Mouse (Mus musculus): Measurements from ENCODE around the gene Arid5b. TPM values are rescaled to one million over a fixed set of nuclear protein-coding genes. Genes with fewer than 3 reads are reported as not detected.

The Arid5b gene
- polyA plus RNA-seq, 1 experiment from 2014 or later, result 27.5 TPM

DNA sequence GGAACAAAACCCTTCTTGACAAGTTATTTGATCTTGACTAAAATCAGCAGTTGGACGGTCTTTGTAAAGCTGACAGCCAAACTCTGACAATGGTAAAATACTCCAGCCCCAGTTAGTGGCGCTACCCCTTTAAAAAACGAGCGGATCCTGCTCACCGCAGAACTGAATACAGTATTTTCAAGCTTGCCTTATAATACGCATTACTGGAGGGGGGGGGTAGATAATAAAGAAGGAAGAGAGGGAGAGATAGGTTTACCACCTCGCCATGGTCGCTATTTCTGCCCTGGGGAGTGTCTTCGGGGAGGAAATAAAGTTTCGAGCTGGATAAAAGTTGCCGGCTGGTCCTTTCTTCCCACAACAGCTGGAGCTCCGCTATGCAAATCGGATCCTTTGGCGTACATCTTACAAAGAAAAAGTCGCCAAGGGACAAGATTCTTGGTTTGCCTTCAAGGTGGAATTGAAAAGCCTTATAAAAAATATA lies 829 bp downstream of the Arid5b start:
- Histone ChIP-seq H3K36me3 (replicated peaks; ENCODE audit: control insufficient read depth, insufficient read depth, low read depth, low read length) (no peaks in the 10 kb centered on the region), H3K27me3 (ENCODE audit: control insufficient read depth, insufficient read depth, low read length) (no peaks in the 10 kb centered on the region), H3K9ac (replicated peaks; ENCODE audit: low read length) (peak overlapping the region; percentile 61), H3K27ac (replicated peaks; ENCODE audit: low read depth, low read length) (peak overlapping the region; percentile 68), H3K4me2 (ENCODE audit: low read depth, low read length) (peak overlapping the region; percentile 90), H3K4me3 (ENCODE audit: low read depth, low read length) (peak overlapping the region; percentile 70), H3K4me1 (ENCODE audit: control insufficient read depth, insufficient read depth, low read length) (no peaks in the 10 kb centered on the region), H3K9me3 (replicated peaks; ENCODE audit: control insufficient read depth, low read length) (no peaks in the 10 kb centered on the region)
- ATAC-seq (replicated peaks; ENCODE audit: insufficient number of reproducible peaks, low FRiP score, low TSS enrichment, low read depth), result no peak
- peak; percentile 74 for DNase-seq (ENCODE audit: low spot score)
- WGBS, result 0% methylated on average over 15 of the region's 15 CpGs

DNA sequence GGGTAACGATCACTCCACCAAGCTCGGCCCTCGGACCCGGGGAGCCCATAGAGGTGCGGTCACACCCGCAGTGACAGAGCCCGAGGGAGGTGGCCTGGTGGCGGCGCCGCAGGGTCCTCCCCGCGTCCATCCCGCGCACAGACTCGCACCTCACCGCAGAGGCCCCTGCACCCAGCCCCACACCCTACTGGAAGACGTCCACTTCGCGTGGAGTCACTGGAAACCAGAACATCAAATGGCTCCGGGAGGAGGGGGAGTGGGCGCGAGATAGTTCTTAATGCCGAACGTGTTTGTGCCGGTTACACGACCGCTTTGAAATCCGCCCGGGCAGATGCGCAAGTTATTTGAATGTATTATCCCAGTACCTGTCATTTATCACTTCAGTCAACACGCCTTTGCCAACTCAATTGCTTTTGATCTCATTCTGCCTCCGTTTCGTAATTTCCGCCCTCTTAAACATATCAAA lies 1.5 kb downstream of the Arid5b start:
- DNase-seq (ENCODE audit: low spot score), result peak; percentile 60

DNA sequence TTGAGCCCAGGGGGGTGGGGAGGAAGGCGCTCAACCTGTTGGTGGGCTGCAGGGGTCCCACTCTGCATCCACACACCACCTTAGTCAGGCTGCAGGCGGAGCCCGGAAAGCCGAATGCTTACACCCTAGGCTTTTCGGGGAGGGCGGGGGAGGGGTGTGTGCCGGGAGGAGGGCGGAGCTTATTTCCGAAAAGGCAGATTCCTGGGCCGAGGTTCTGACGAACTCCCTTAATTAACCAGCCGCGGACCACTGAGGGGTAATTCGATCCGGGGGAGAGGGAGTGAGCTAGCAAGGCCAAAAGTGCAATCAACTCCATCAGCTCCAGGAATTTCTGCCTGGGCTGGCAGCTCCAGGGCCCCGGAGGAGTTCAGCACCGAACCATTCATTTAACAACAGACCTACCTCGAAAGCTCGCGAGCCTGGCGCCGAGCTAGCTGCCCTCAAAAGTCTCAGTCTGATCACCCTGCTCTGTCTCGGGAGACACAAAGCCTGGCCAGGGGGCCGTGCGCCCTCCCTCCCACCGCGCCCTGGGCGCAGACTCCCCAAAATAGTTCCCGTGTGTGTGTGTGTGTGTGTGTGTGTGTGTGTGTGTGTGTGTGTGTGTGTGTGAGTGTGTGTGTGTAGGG lies 2.1 kb downstream of the Arid5b start:
- Histone ChIP-seq H3K4me3 (ENCODE audit: low read depth, low read length) (peak overlapping the region; percentile 70), H3K9me3 (replicated peaks; ENCODE audit: control insufficient read depth, low read length) (no peaks in the 10 kb centered on the region), H3K27me3 (ENCODE audit: control insufficient read depth, insufficient read depth, low read length) (no peaks in the 10 kb centered on the region), H3K9ac (replicated peaks; ENCODE audit: low read length) (peak overlapping the region; percentile 72), H3K4me1 (ENCODE audit: control insufficient read depth, insufficient read depth, low read length) (no peaks in the 10 kb centered on the region), H3K4me2 (ENCODE audit: low read depth, low read length) (peak overlapping the region; percentile 90), H3K36me3 (replicated peaks; ENCODE audit: control insufficient read depth, insufficient read depth, low read depth, low read length) (no peaks in the 10 kb centered on the region), H3K27ac (replicated peaks; ENCODE audit: low read depth, low read length) (peak overlapping the region; percentile 85)
- DNase-seq (ENCODE audit: low spot score), result peak; percentile 90
- under 1% methylated on average over 28 of the region's 29 CpGs for WGBS
- ATAC-seq (replicated peaks; ENCODE audit: insufficient number of reproducible peaks, low FRiP score, low TSS enrichment, low read depth), result peak; percentile 83

More for the DNA sequence above, 1.5 kb downstream of the Arid5b start:
- peak; percentile 49 for ATAC-seq (replicated peaks; ENCODE audit: insufficient number of reproducible peaks, low FRiP score, low TSS enrichment, low read depth)
- peak overlapping the region; percentile 85 for H3K27ac ChIP-seq (replicated peaks; ENCODE audit: low read depth, low read length)
- H3K9me3 ChIP-seq (replicated peaks; ENCODE audit: control insufficient read depth, low read length), result no peaks in the 10 kb centered on the region
- H3K4me2 ChIP-seq (ENCODE audit: low read depth, low read length), result peak overlapping the region; percentile 90
- H3K27me3 ChIP-seq (ENCODE audit: control insufficient read depth, insufficient read depth, low read length), result no peaks in the 10 kb centered on the region
- H3K4me1 ChIP-seq (ENCODE audit: control insufficient read depth, insufficient read depth, low read length), result no peaks in the 10 kb centered on the region
- peak overlapping the region; percentile 72 for H3K9ac ChIP-seq (replicated peaks; ENCODE audit: low read length)
- H3K36me3 ChIP-seq (replicated peaks; ENCODE audit: control insufficient read depth, insufficient read depth, low read depth, low read length), result no peaks in the 10 kb centered on the region
- peak overlapping the region; percentile 70 for H3K4me3 ChIP-seq (ENCODE audit: low read depth, low read length)
- under 1% methylated on average over 33 of the region's 34 CpGs for WGBS

DNA sequence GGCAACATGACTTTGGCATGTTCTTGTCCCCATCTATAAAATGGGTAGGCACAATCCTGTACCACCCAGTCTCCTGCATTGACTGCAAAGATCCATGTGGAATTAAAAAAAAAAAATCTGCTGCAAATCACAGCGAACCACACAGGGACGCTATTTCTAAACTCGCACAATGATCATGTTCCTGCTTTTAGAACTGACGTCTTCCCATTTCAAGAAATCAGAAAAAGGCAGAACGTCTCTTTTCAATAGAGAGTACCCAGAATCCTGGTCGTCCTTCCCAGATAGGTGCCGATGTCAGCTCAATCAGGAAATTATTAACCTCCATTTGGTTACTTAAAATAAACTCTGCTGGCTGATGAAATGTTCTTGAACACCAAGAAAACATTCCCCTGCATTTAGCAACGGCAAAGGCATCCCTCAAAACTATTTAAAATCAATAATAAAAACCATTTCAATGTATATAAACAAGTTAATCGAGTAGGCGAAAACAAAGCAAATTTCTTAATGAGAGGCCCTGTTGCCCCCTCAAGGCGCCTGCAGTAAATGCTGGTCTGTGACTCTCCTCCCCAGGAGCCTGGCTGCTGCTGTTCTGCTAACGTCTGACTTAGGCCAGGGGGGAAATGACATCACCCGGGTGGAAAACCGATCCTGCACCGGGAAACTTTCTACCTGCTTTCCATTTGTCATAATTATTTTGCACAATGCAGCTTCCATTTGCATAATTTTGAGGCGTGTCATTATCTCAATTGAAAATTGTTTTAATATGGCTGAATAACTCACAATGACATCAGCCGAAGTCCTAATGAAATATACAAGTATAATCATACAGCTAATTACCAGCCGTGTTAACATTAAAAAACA lies 3.4 kb downstream of the Arid5b start:
- WGBS, result 17% methylated on average over 18 of the region's 18 CpGs
- Histone ChIP-seq H3K9me3 (replicated peaks; ENCODE audit: control insufficient read depth, low read length) (no peaks in the 10 kb centered on the region), H3K9ac (replicated peaks; ENCODE audit: low read length) (no peak overlapping the region), H3K27me3 (ENCODE audit: control insufficient read depth, insufficient read depth, low read length) (no peaks in the 10 kb centered on the region), H3K27ac (replicated peaks; ENCODE audit: low read depth, low read length) (peak overlapping the region; percentile 85; the same call in 1 of the 2 replicates), H3K36me3 (replicated peaks; ENCODE audit: control insufficient read depth, insufficient read depth, low read depth, low read length) (no peaks in the 10 kb centered on the region), H3K4me2 (ENCODE audit: low read depth, low read length) (peak overlapping the region; percentile 11), H3K4me1 (ENCODE audit: control insufficient read depth, insufficient read depth, low read length) (no peaks in the 10 kb centered on the region), H3K4me3 (ENCODE audit: low read depth, low read length) (no peak overlapping the region)
- DNase-seq (ENCODE audit: low spot score), result peak; percentile 69
- ATAC-seq (replicated peaks; ENCODE audit: insufficient number of reproducible peaks, low FRiP score, low TSS enrichment, low read depth), result no peak

DNA sequence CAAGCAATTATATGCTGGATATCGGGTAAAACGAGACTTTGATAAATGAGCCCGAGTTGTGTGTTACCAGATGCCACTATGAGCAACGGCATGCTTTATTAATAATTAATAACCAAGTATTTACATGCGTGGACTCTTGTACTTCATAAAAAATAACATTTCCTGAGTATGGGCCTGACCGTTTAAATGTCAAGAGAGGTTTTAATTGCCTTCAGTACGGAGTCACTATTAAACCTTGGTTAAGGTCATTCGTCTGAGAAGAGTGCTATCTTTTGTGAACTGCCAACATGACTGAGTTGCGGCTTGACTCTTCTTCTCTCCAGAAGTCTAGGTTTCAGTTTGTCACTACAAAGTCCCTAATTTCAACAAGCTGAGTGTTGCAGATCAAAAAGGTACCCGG lies 8.8 kb downstream of the Arid5b start:
- ATAC-seq (replicated peaks; ENCODE audit: insufficient number of reproducible peaks, low FRiP score, low TSS enrichment, low read depth), result no peak

DNA sequence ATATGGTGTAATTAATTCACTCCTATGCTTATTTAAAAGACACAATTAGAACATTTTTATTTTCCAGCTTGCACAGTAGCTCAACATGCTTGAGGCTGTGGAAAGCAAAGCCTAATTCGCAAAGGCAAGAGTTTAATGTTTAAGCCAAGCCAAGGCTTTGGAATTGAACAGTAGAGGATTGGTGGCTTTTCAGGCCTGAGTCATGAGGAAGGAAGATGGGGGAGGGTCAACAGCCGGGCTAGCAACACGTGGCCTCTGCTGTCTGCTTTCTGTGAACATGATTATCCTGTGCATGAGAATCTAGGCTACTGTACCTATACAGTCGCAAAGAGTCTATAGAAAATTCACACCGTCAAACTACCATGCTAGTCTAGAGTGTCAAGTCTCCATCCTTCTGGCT lies 9.9 kb downstream of the Arid5b start:
- ATAC-seq (replicated peaks; ENCODE audit: insufficient number of reproducible peaks, low FRiP score, low TSS enrichment, low read depth) (no peak), DNase-seq (ENCODE audit: low spot score) (no peak)
- Histone ChIP-seq H3K9me3 (replicated peaks; ENCODE audit: control insufficient read depth, low read length) (no peaks in the 10 kb centered on the region), H3K36me3 (replicated peaks; ENCODE audit: control insufficient read depth, insufficient read depth, low read depth, low read length) (no peaks in the 10 kb centered on the region), H3K4me3 (ENCODE audit: low read depth, low read length) (no peak overlapping the region), H3K27ac (replicated peaks; ENCODE audit: low read depth, low read length) (no peak overlapping the region), H3K4me1 (ENCODE audit: control insufficient read depth, insufficient read depth, low read length) (no peaks in the 10 kb centered on the region), H3K9ac (replicated peaks; ENCODE audit: low read length) (no peak overlapping the region), H3K4me2 (ENCODE audit: low read depth, low read length) (no peak overlapping the region), H3K27me3 (ENCODE audit: control insufficient read depth, insufficient read depth, low read length) (no peaks in the 10 kb centered on the region)
- 73% methylated on average over 5 of the region's 5 CpGs for WGBS

More for the DNA sequence above, 8.8 kb downstream of the Arid5b start:
- no peak for DNase-seq (ENCODE audit: low spot score)
- WGBS, result 94% methylated on average over 10 of the region's 10 CpGs
- Histone ChIP-seq H3K36me3 (replicated peaks; ENCODE audit: control insufficient read depth, insufficient read depth, low read depth, low read length) (no peaks in the 10 kb centered on the region), H3K27ac (replicated peaks; ENCODE audit: low read depth, low read length) (no peak overlapping the region), H3K4me2 (ENCODE audit: low read depth, low read length) (no peak overlapping the region), H3K27me3 (ENCODE audit: control insufficient read depth, insufficient read depth, low read length) (no peaks in the 10 kb centered on the region), H3K4me3 (ENCODE audit: low read depth, low read length) (no peak overlapping the region), H3K9ac (replicated peaks; ENCODE audit: low read length) (no peak overlapping the region), H3K4me1 (ENCODE audit: control insufficient read depth, insufficient read depth, low read length) (no peaks in the 10 kb centered on the region), H3K9me3 (replicated peaks; ENCODE audit: control insufficient read depth, low read length) (no peaks in the 10 kb centered on the region)

DNA sequence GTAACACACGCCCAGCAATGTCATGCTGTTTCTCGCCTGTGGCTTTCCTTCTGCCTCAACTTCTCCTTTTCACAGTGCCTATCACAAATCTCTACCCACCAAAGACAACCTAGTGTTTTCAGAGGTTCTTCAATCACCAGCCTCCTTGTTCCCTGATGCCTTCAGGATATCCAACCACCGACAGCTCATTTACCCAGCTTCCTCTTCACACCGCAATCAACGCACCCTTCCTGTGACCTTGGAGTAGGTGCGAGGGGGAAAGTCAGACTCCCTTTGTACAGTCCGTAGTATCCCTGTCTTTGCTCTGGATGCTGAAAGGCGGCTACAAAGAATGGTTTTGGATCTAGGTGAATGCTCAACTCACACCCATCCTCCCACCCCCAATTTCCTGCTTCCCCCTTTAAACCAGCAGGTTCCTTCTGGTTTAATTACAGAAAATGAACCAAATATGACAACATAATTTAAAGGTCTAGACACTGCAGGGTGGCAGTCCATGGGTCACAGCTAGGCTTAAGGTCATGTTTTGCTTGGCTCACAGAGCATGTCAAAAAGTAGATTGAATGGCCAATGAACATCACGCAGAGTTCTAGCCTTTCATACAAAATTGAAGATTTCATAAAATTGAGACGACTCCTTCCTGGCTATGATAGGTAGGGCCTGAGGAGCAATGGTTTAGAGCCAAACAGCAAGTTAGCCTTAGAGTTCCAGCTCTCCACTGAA lies 14.4 kb downstream of the Arid5b start:
- H3K9me3 ChIP-seq (replicated peaks; ENCODE audit: control insufficient read depth, low read length), result no peaks in the 10 kb centered on the region
- H3K9ac ChIP-seq (replicated peaks; ENCODE audit: low read length), result no peak overlapping the region
- whole genome bisulfite sequencing, result 84% methylated on average over 10 of the region's 10 CpGs
- H3K4me3 ChIP-seq (ENCODE audit: low read depth, low read length), result no peak overlapping the region
- no peak overlapping the region for H3K4me2 ChIP-seq (ENCODE audit: low read depth, low read length)
- ATAC-seq (replicated peaks; ENCODE audit: insufficient number of reproducible peaks, low FRiP score, low TSS enrichment, low read depth) (no peak), DNase-seq (ENCODE audit: low spot score) (no peak)
- H3K36me3 ChIP-seq (replicated peaks; ENCODE audit: control insufficient read depth, insufficient read depth, low read depth, low read length), result no peaks in the 10 kb centered on the region
- no peaks in the 10 kb centered on the region for H3K27me3 ChIP-seq (ENCODE audit: control insufficient read depth, insufficient read depth, low read length)
- no peaks in the 10 kb centered on the region for H3K4me1 ChIP-seq (ENCODE audit: control insufficient read depth, insufficient read depth, low read length)
- H3K27ac ChIP-seq (replicated peaks; ENCODE audit: low read depth, low read length), result no peak overlapping the region

Measured in embryonic facial prominence, embryonic 11.5 days (tissue).